Mouse (Mus musculus): ENCODE measurements around the gene Slc26a6. TPM values are rescaled to one million over a fixed set of nuclear protein-coding genes. Genes with fewer than 3 reads are reported as not detected.

The Slc26a6 gene
- polyA plus RNA-seq, 1 experiment from 2014 or later: 6.7 TPM

GRCm38 (mm10) chr9:108928424-108928823 lies 75.3 kb downstream of the Slc26a6 start:
- no peak overlapping the region for H3K27ac ChIP-seq
- H3K9ac ChIP-seq: no peak overlapping the region
- no peaks in the 10 kb centered on the region for H3K4me1 ChIP-seq (replicated peaks)
- no peak overlapping the region for H3K4me2 ChIP-seq
- peaks cover 18% of the 10 kb centered on the region for H3K27me3 ChIP-seq
- ATAC-seq (ENCODE audit: low read depth) (no peak), DNase-seq (no peak)
- H3K36me3 ChIP-seq: no peaks in the 10 kb centered on the region
- WGBS (ENCODE audit: insufficient replicate concordance): 67% methylated on average over 3 of the region's 3 CpGs
- no peak overlapping the region for H3K4me3 ChIP-seq (replicated peaks)
- no peaks in the 10 kb centered on the region for H3K9me3 ChIP-seq (replicated peaks)

- WGBS (ENCODE audit: insufficient replicate concordance): 12% methylated on average over 3 of the region's 3 CpGs
- Histone ChIP-seq H3K27me3 (no peaks in the 10 kb centered on the region), H3K9me3 (replicated peaks) (no peaks in the 10 kb centered on the region), H3K36me3 (peaks cover 29% of the 10 kb centered on the region), H3K9ac (peak overlapping the region; percentile 50; the same call in 1 of the 2 replicates), H3K4me1 (replicated peaks) (peaks cover 25% of the 10 kb centered on the region), H3K27ac (no peak overlapping the region), H3K4me3 (replicated peaks) (peak overlapping the region; percentile 86), H3K4me2 (peak overlapping the region; percentile 45)
- ATAC-seq (ENCODE audit: low read depth) (no peak), DNase-seq (no peak)
Observed at GRCm38 (mm10) chr9:108935991-108936390, 82.9 kb downstream of the Slc26a6 start.

GRCm38 (mm10) chr9:108936418-108937364 lies 83.6 kb downstream of the Slc26a6 start, which contains the start of gene Uqcrc1:
TSS of gene Uqcrc1 (plus strand) at chr9:108936633.
- peak; percentile 91 for DNase-seq
- under 1% methylated on average over 58 of the region's 58 CpGs for WGBS (ENCODE audit: insufficient replicate concordance)
- H3K9me3 ChIP-seq (replicated peaks): no peaks in the 10 kb centered on the region
- peak within 1 kb of the TSS; percentile 83 for H3K4me2 ChIP-seq
- peak within 1 kb of the TSS; percentile 70 for H3K27ac ChIP-seq
- ATAC-seq (ENCODE audit: low read depth): peak; percentile 87
- H3K4me3 ChIP-seq (replicated peaks): peak within 1 kb of the TSS; percentile 86
- H3K27me3 ChIP-seq: no peaks in the 10 kb centered on the region
- H3K9ac ChIP-seq: peak within 1 kb of the TSS; percentile 86
- H3K4me1 ChIP-seq (replicated peaks): peaks cover 30% of the 10 kb centered on the region
- peaks cover 36% of the 10 kb centered on the region for H3K36me3 ChIP-seq

- ATAC-seq (ENCODE audit: low read depth) (peak; percentile 27; the same call in 1 of the 2 replicates), DNase-seq (no peak)
- Histone ChIP-seq H3K9ac (no peak overlapping the region), H3K4me3 (replicated peaks) (no peak overlapping the region), H3K4me1 (replicated peaks) (peaks cover 24% of the 10 kb centered on the region), H3K4me2 (no peak overlapping the region), H3K36me3 (peaks cover 94% of the 10 kb centered on the region), H3K27ac (no peak overlapping the region), H3K9me3 (replicated peaks) (no peaks in the 10 kb centered on the region), H3K27me3 (no peaks in the 10 kb centered on the region)
- 83% methylated on average over 9 of the region's 9 CpGs for WGBS (ENCODE audit: insufficient replicate concordance)
Observed at GRCm38 (mm10) chr9:108945111-108945510, 92.0 kb downstream of the Slc26a6 start.

GRCm38 (mm10) chr9:108945608-108946007 lies 92.5 kb downstream of the Slc26a6 start:
- Histone ChIP-seq H3K27ac (no peak overlapping the region), H3K9me3 (replicated peaks) (no peaks in the 10 kb centered on the region), H3K27me3 (no peaks in the 10 kb centered on the region), H3K36me3 (peaks cover 94% of the 10 kb centered on the region), H3K4me1 (replicated peaks) (peaks cover 24% of the 10 kb centered on the region), H3K4me2 (no peak overlapping the region), H3K4me3 (replicated peaks) (no peak overlapping the region), H3K9ac (no peak overlapping the region)
- WGBS (ENCODE audit: insufficient replicate concordance): 46% methylated on average over 5 of the region's 5 CpGs
- DNase-seq (no peak), ATAC-seq (ENCODE audit: low read depth) (peak; percentile 39)

GRCm38 (mm10) chr9:108949231-108949966 lies 96.3 kb downstream of the Slc26a6 start:
- Histone ChIP-seq H3K4me1 (replicated peaks) (peaks cover 12% of the 10 kb centered on the region), H3K9me3 (replicated peaks) (no peaks in the 10 kb centered on the region), H3K9ac (no peak overlapping the region), H3K36me3 (peaks cover 62% of the 10 kb centered on the region), H3K4me3 (replicated peaks) (no peak overlapping the region), H3K4me2 (no peak overlapping the region), H3K27me3 (peaks cover 23% of the 10 kb centered on the region), H3K27ac (no peak overlapping the region)
- ATAC-seq (ENCODE audit: low read depth) (no peak), DNase-seq (no peak)
- WGBS (ENCODE audit: insufficient replicate concordance): 81% methylated on average over 13 of the region's 13 CpGs

- WGBS (ENCODE audit: insufficient replicate concordance): 81% methylated on average over 9 of the region's 9 CpGs
- Histone ChIP-seq H3K27me3 (peaks cover 31% of the 10 kb centered on the region), H3K9ac (no peak overlapping the region), H3K27ac (no peak overlapping the region), H3K36me3 (peaks cover 54% of the 10 kb centered on the region), H3K9me3 (replicated peaks) (no peaks in the 10 kb centered on the region), H3K4me1 (replicated peaks) (peaks cover 4% of the 10 kb centered on the region; the same call in 1 of the 2 replicates), H3K4me3 (replicated peaks) (no peak overlapping the region), H3K4me2 (no peak overlapping the region)
- DNase-seq: no peak
- ATAC-seq (ENCODE audit: low read depth): no peak
Observed at GRCm38 (mm10) chr9:108949967-108950728, 97.1 kb downstream of the Slc26a6 start.

- Histone ChIP-seq H3K27ac (no peak within 1 kb of the TSS), H3K4me1 (replicated peaks) (no peaks in the 10 kb centered on the region), H3K36me3 (peaks cover 24% of the 10 kb centered on the region), H3K27me3 (peaks cover 37% of the 10 kb centered on the region), H3K4me2 (no peak within 1 kb of the TSS), H3K4me3 (replicated peaks) (no peak within 1 kb of the TSS), H3K9ac (no peak within 1 kb of the TSS), H3K9me3 (replicated peaks) (no peaks in the 10 kb centered on the region)
- no peak for ATAC-seq (ENCODE audit: low read depth)
- WGBS (ENCODE audit: insufficient replicate concordance): 12% methylated on average over 15 of the region's 15 CpGs
- no peak for DNase-seq
Observed at GRCm38 (mm10) chr9:108953081-108953636, 100.1 kb downstream of the Slc26a6 start, which contains the start of gene Col7a1. TSS of gene Col7a1 (plus strand) at chr9:108953586.

- Histone ChIP-seq H3K27me3 (peaks cover 37% of the 10 kb centered on the region), H3K36me3 (peaks cover 3% of the 10 kb centered on the region), H3K9ac (no peak overlapping the region), H3K9me3 (replicated peaks) (no peaks in the 10 kb centered on the region), H3K4me1 (replicated peaks) (no peaks in the 10 kb centered on the region), H3K27ac (no peak overlapping the region), H3K4me3 (replicated peaks) (no peak overlapping the region), H3K4me2 (no peak overlapping the region)
- WGBS (ENCODE audit: insufficient replicate concordance): 79% methylated on average over 11 of the region's 11 CpGs
- ATAC-seq (ENCODE audit: low read depth) (no peak), DNase-seq (no peak)
Observed at GRCm38 (mm10) chr9:108955241-108955640, 102.2 kb downstream of the Slc26a6 start.

- 75% methylated on average over 11 of the region's 11 CpGs for WGBS (ENCODE audit: insufficient replicate concordance)
- H3K27me3 ChIP-seq: peaks cover 37% of the 10 kb centered on the region
Observed at GRCm38 (mm10) chr9:108955846-108956245, 102.8 kb downstream of the Slc26a6 start.

More at GRCm38 (mm10) chr9:108955846-108956245, 102.8 kb downstream of the Slc26a6 start:
- H3K9me3 ChIP-seq (replicated peaks): no peaks in the 10 kb centered on the region
- H3K9ac ChIP-seq: no peak overlapping the region
- no peaks in the 10 kb centered on the region for H3K4me1 ChIP-seq (replicated peaks)
- no peak overlapping the region for H3K4me2 ChIP-seq
- H3K36me3 ChIP-seq: no peaks in the 10 kb centered on the region
- no peak overlapping the region for H3K4me3 ChIP-seq (replicated peaks)
- H3K27ac ChIP-seq: no peak overlapping the region
- DNase-seq (no peak), ATAC-seq (ENCODE audit: low read depth) (no peak)

Measured in liver, embryonic 13.5 days (tissue).